Mouse (Mus musculus) liver, adult 2 months (tissue): ENCODE results near the gene Cdkal1.

ENCODE experiments used
- CTCF ChIP-seq: fragments of 200-500 bp; IDR thresholded peaks from 2 replicates; pipeline ENCODE4 v1.5.1; 2011; ENCODE audit warnings: low read depth, low read length, control low read depth
- POLR2A ChIP-seq: fragments of 200-500 bp; IDR thresholded peaks from 2 replicates; pipeline ENCODE4 v1.6.1; 2011; ENCODE audit warnings: low read length, control low read depth; ENCODE audit not compliant: insufficient read depth; ENCODE audit errors: extremely low read depth

GRCm38 (mm10) chr13:29552322-29552870 is 303.1 kb downstream of the Cdkal1 start:
- TF ChIP-seq POLR2A (no peak), CTCF (no peak)
